Mouse (Mus musculus) layer of hippocampus, adult 2 months (tissue): ENCODE data around the gene Cst13. TPM values are rescaled to one million over a fixed set of nuclear protein-coding genes. Genes with fewer than 3 reads are reported as not detected.

Experiments
- DNase-seq, 2 experiments: peaks; one replicate each; pipeline ENCODE4 v3.0.0; 2022; ENCODE audit warnings: low spot score in 2 of 2
- H3K27ac ChIP-seq: fragments of 200-600 bp; 2 replicates; pipeline ENCODE4 v1.8.1; 2022
- H3K4me3 ChIP-seq: fragments of 200-600 bp; 2 replicates; pipeline ENCODE4 v1.8.1; 2022; ENCODE audit warnings: mild to moderate bottlenecking
- CTCF ChIP-seq: fragments of 200-600 bp; conservative IDR thresholded peaks from 2 replicates; pipeline ENCODE4 v1.8.1; 2022; ENCODE audit warnings: antibody characterized with exemption, mild to moderate bottlenecking, moderate library complexity
- total RNA-seq, 2 experiments: library from RNA; stranded (reverse); gene quantifications; 2 replicates each; pipeline ENCODE4 v1.2.3; 2021

Cst13 gene
- total RNA-seq, 2 experiments from 2014 or later, result not detected

DNA sequence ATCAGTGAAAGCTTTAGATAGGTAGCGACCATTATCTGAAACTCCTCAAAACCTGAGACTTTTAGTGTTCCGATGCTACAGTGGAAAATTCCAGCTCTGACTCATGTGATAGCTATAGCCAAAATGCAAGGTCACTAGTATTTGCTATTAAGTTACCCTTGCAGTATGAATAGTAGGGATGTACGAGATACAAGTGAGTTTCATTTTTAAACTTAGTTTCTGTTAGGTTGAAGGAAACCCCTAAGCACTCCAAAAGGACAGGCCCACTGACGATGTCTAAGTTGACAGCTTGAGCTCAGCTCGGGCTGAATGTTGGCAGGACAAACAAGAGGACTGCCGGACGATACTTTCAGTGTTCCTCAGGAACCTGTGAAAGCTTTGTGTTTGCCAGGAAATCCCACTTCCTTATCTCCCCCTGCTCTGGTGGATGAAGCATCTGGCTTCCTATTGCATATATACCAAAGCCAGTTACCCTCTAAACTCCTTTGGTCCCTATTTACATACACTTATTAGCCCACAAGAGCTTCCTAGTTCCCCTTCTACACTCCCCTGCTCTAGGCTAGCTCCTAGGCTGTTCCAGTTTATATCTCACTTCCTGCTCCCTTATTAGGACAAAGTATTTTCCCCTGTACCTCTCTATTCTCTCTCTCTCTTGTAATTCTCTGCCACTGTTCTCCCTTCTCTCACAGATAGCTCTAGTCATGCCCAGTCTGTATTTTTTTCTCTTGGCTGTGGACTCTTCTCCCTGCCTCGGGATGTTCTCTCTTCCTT is 36.9 kb downstream of the Cst13 start:
- no peak for TF ChIP-seq CTCF
- Histone ChIP-seq H3K27ac (peak overlapping the region; percentile 80; the same call in 1 of the 2 replicates), H3K4me3 (no peak overlapping the region)
- no peak for DNase-seq

DNA sequence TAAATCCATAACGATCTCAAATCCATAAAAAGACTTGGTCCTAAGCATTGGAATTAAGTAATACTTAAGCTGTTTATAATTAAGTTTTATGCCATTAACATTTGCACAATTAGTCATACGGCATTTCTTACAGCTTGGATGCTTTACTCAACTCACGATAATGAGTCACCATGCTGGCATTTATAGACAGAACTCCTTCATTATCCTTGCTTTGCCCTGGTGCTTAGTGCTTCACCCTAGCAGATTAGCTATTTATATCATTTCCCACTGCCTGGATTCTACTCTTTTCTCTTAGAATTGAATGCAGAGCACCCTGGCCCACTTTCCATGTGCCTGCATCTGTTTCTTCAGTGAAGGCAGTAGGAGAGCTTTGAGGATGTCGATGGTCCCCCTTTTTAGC is 37.6 kb downstream of the Cst13 start:
- no peak for DNase-seq
- no peak for TF ChIP-seq CTCF
- Histone ChIP-seq H3K27ac (peak overlapping the region; percentile 80), H3K4me3 (no peak overlapping the region)

DNA sequence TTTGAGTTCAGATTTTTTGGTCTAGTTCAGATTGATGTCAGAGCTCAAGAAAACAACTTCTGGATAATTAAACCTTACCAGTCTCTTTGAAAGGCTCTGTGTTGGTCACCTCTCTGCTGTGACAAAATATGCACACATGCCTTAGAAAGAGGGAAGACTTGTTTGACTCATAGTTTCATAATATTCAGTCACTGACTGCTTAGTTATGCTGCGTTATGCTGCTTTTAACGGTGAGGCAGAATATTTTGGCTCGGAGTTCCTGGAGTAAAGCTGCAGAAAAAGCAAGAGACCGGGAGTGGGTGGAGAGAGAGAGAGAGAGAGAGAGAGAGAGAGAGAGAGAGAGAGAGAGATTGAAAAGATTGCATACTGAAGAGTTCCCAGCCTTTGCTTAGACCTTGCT is 41.1 kb downstream of the Cst13 start:
- no peak for DNase-seq
- TF ChIP-seq CTCF, result no peak
- peak overlapping the region; percentile 84 for H3K27ac ChIP-seq
- no peak overlapping the region for H3K4me3 ChIP-seq

DNA sequence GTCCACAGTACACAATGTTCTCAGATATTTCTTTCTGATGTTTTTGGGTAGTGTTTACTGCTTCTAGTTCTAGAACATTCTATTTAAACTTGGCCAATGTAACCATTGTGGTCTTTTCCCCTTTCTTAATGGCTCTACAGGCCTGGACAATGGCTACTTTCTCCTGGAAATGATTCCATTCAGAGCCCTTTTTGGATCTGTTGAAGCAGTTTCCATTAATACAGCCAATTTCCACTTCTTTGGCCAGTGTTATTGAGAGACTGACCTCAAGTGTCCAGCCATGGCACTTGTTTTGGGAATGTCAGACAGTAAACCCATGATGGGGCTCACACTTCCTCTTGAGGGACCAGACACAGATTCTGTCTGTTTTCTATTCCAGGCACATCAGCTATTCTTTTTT is 41.8 kb downstream of the Cst13 start:
- peak overlapping the region; percentile 84 for H3K27ac ChIP-seq
- H3K4me3 ChIP-seq, result no peak overlapping the region
- DNase-seq, result peak in 1 of 2 experiments; percentile 37
- no peak for TF ChIP-seq CTCF

DNA sequence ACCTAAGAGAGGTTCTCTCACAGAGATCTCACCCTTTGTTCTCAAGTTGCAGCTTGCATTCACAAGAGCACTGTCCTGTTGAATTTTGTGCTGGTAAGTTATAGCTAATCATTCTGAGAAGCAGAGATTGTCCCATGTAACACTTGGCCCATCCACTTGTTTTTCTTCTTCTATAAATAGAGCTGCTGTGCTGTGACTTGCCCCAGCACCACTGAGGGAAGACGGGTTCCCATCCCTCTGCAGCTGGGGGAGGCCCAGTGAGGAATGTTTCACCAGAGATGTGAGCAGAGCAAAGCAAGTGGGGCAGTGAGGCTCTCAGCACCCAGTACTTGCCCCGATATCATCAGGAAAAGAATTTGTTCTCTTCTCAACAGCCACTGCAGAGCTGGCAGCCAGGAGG is 45.1 kb downstream of the Cst13 start, which contains the start of gene 9230104L09Rik:
9230104L09Rik (minus strand) TSS at position 73 of the 400 bp plus-strand sequence.
- TF ChIP-seq CTCF, result no peak
- DNase-seq, result no peak
- Histone ChIP-seq H3K27ac (peak within 1 kb of the TSS; percentile 23; the same call in 1 of the 2 replicates), H3K4me3 (no peak within 1 kb of the TSS)

DNA sequence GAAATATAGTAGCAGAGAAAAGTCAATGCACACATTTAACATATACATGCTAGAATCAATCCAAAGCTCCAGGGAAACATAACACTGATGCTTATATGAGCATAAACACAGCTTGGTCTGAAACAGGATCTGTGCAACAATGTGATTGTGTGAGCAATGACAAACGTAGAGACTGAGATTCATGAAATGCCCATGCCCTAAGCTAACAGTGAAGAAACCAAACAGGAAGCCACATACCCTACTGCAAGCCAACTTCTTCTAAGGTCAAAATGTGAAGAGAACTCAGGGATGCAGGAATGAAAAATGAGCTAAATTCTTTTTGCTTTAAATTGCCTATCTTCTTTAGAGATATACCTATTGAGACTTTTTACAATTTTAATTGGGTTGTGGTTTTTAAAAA is 49.1 kb downstream of the Cst13 start:
- Histone ChIP-seq H3K27ac (no peak overlapping the region), H3K4me3 (no peak overlapping the region)
- DNase-seq, result no peak
- TF ChIP-seq CTCF, result no peak

DNA sequence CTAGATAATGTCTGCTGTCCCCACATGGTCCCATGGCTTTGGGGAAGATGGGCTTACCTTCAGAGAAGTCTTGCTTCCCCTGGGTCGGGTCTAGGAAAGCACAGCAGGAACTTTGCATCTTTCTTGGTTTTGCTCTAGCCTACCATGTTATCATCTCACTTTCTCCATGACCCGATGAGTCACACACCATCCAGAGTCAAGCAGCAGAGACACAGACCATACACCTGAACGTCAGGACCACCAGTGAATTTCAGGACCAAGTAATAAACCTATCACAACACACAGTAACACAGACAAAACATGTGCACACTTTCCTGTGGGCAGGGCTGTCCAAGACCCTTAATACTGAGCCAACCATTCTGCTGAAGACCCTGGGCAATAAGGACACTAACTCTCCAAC is 50.6 kb downstream of the Cst13 start:
- TF ChIP-seq CTCF, result no peak
- H3K27ac ChIP-seq, result peak overlapping the region; percentile 19; the same call in 1 of the 2 replicates
- H3K4me3 ChIP-seq, result no peak overlapping the region
- no peak for DNase-seq

DNA sequence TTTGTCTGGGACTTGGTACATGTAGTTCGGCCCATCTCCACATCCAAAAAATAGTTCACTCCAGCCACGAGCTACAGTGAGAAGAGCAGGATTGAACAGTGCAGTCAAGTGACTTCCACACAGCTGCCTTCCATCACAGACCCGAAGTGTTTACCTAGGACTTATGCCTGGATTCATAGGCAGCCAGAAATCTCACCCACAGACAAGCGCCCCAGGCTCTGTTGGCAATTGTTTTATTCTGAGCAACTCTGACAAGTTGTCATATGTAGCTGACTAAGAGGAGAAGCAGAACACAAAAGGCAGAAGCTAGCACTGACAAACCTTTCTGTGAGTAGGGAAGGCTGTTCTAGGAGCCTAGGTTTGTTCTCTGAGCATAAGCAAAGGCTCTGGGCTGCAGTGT is 53.0 kb downstream of the Cst13 start:
- Histone ChIP-seq H3K27ac (peak overlapping the region; percentile 94), H3K4me3 (peak overlapping the region; percentile 95)
- peak in 1 of 2 experiments; percentile 41 for DNase-seq
- TF ChIP-seq CTCF, result no peak

DNA sequence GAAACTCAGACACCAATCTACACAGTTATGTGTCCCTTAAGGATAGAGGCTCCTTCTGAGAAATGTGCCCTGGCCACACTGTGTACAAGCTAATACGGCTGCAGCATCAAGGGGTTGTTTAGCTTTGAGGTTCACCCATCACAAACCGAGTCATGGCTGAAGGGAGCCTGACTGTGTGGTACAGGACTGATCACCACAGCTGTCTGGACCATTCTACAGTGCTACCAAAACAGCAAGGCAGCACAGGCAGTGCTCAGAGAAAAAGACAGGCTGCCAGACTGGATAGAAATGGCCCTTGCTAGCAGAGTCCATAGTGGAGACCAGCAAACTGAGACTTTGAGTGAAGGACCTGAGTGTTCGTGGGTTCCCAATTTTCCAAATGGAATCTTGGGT is 54.3 kb downstream of the Cst13 start:
- TF ChIP-seq CTCF, result no peak
- peak overlapping the region; percentile 95 for H3K4me3 ChIP-seq
- H3K27ac ChIP-seq, result peak overlapping the region; percentile 94
- DNase-seq, result no peak

DNA sequence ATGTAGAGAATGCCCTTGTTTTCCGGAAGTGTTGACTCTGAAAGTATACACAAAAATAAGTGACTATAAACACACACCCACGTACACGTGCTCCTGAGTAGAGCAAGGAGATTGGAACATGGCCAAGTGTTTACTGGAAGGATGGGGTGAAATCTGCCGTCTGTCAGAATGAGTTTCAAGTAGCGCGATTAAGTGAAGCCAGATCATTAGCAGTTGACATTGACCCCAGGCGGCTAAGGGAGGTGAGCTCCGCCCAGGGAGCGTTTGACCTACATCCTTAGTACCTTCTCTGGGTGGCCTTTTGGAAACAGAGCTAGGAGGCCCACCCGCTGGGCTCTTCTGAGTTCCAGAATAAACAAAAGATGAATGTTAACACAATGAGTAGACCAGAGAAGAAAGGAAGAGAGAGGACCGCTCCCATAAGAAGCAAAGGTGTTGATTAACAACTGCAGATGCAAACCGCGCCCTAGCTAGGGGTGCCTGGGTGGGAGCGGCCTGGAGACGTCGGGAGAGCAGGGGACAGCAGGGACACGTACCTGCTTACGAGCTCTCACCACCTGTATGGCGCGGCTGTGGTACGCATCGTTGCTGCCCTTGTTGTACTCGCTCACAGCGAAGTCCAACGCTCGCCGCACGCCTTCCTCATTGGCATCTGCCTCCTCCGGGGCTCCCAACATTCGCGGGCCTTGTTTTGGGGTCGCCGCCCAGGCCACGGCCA is 54.9 kb downstream of the Cst13 start:
- DNase-seq, result no peak
- Histone ChIP-seq H3K4me3 (peak overlapping the region; percentile 95), H3K27ac (peak overlapping the region; percentile 94)
- no peak for TF ChIP-seq CTCF

DNA sequence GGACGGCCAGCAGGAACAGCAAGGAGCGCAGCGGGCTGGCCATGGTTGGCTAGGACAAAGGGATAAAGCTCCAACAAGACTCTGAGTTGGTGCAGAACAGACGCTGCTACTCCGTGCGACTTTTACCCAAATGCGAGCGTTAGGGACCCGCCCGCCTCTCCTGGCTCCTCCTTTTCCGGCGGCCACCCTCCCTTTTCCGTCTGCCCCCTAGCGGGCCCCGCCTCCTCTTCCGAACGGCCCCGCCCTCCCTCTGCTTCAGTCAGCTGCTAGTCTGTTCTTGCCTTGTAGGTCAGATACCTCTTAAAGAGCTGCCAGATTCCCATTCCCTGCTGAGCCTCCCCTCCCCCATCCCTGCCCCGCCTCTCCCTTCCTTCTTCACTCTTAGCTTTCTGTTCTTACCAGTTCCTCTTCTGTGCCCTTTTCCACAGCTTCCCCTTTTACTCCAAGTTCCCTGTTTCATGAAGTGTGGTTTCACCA is 55.5 kb downstream of the Cst13 start, which contains the start of gene Cst3:
Cst3 (minus strand) TSS at position 358 of the 477 bp plus-strand sequence.
- Histone ChIP-seq H3K4me3 (peak within 1 kb of the TSS; percentile 95), H3K27ac (peak within 1 kb of the TSS; percentile 94)
- TF ChIP-seq CTCF, result peak; percentile 64
- DNase-seq, result peak; percentile 92 to 95

DNA sequence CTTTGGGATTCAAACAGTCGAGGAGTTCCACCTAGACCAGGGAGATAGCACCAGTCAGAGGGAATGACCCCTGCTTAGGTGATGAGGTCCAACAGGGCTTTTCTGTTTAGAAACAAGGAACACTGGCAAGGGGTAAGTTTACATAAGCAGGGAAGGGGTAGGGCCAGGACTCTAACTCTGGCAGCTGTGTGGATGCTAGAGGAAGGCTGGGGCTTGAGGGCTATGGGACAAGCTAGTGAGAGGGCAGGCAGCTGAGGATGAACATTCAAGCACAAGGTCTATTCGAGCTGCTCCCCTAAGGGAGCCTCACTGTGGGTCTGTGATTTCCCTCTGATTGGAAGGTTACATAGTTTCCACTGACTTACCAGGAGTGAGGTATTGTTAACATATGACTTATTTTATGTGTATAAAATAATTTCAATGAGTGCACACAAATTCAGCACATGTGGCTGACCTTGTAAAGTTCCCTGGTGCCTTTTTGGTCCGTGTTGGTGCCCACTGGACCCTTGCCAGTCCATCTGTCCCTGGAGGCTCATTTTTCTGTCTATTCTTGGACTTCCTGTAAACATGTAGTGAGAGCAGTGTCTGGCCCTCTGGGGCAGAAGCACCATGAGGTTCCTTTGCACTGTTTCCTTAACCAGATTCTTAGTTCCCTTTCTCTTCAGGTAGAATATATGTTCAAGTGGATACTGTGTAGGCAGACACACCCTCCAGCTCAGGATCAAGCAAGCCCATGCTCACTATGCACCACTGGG is 57.3 kb downstream of the Cst13 start:
- Histone ChIP-seq H3K27ac (peak overlapping the region; percentile 87), H3K4me3 (no peak overlapping the region)
- no peak for DNase-seq
- no peak for TF ChIP-seq CTCF

DNA sequence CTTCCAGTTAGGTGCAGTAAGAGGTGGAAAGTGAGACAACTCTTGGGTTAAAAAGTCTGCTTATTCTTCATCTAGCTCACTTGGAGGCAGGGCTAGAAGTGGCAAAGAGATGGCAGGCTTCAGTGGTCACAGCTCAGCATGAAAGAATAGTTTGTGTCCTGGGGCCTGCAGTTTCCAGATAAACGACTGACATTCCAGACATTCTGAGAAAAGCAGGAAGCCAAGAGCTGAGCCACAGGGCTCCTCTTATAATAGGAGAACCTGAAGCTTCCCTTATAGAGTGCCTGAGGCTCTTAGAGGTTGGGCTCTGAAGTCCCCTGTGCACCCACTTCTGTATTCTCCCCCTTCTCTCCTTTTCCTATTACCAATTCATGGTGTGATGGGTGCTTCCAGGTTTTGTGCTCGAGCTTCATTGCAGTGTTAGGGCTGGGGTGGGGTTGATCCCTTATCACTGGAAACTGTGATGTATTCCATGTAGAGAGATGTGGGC is 58.8 kb downstream of the Cst13 start:
- no peak for DNase-seq
- Histone ChIP-seq H3K4me3 (no peak overlapping the region), H3K27ac (peak overlapping the region; percentile 87)
- no peak for TF ChIP-seq CTCF
